In genomic region chr4:32833494-32834282, GRCm38 (mm10) we compare ENCODE assay signal across 8 mouse cellular contexts. TPM values are rescaled to one million over a fixed set of nuclear protein-coding genes. Genes with fewer than 3 reads are reported as not detected.
DNase-seq lines count a peak whose midpoint lies in the region; ATAC-seq and TF ChIP-seq lines count a peak whose summit lies in the region.

No protein-coding gene starts in this region.

- no peaks in the 10 kb centered on the region for H3K4me1 ChIP-seq in lung, postnatal 0 days (ENCODE audit: insufficient read depth, low read depth, low read length)
- H3K4me1 ChIP-seq in embryonic facial prominence, embryonic 15.5 days, result no peaks in the 10 kb centered on the region
- H3K4me1 ChIP-seq in limb, embryonic 13.5 days, result peaks cover 18% of the 10 kb centered on the region; the same call in 1 of the 2 replicates
- H3K4me1 ChIP-seq in small intestine, adult 2 months (ENCODE audit: control insufficient read depth, insufficient read depth, insufficient read length, low read length), result no peaks in the 10 kb centered on the region

- H3K36me3 ChIP-seq in lung, postnatal 0 days (ENCODE audit: insufficient read depth, low read length), result no peaks in the 10 kb centered on the region
- no peaks in the 10 kb centered on the region for H3K36me3 ChIP-seq in embryonic facial prominence, embryonic 15.5 days
- H3K36me3 ChIP-seq in limb, embryonic 13.5 days, result no peaks in the 10 kb centered on the region
- no peaks in the 10 kb centered on the region for H3K36me3 ChIP-seq in small intestine, adult 2 months (ENCODE audit: control insufficient read depth, insufficient read depth, low read length)

- no peak overlapping the region for H3K27ac ChIP-seq in lung, postnatal 0 days (ENCODE audit: low read length)
- no peak overlapping the region for H3K27ac ChIP-seq in embryonic facial prominence, embryonic 15.5 days (replicated peaks)
- H3K27ac ChIP-seq in limb, embryonic 13.5 days, result no peak overlapping the region
- H3K27ac ChIP-seq in small intestine, adult 2 months (ENCODE audit: insufficient read depth, low read depth, low read length), result no peak overlapping the region

- H3K4me2 ChIP-seq in lung, postnatal 0 days (replicated peaks; ENCODE audit: low read depth, low read length), result peak overlapping the region; percentile 22; the same call in 1 of the 2 replicates
- H3K4me2 ChIP-seq in embryonic facial prominence, embryonic 15.5 days (replicated peaks), result peak overlapping the region; percentile 32
- peak overlapping the region; percentile 55 for H3K4me2 ChIP-seq in limb, embryonic 13.5 days (replicated peaks)

- no peak overlapping the region for H3K9ac ChIP-seq in lung, postnatal 0 days (replicated peaks; ENCODE audit: low read depth)
- H3K9ac ChIP-seq in embryonic facial prominence, embryonic 15.5 days, result no peak overlapping the region
- peak overlapping the region; percentile 50; the same call in 1 of the 2 replicates for H3K9ac ChIP-seq in limb, embryonic 13.5 days

- no peak for TF ChIP-seq CTCF in lung, postnatal 0 days (IDR thresholded peaks at IDR 0.05)
- TF ChIP-seq CTCF in small intestine, adult 2 months (IDR thresholded peaks at IDR 0.05; ENCODE audit: extremely low read depth, insufficient read length, insufficient replicate concordance, low read depth, low read length), result no peak

- 48% methylated on average over 17 of the region's 17 CpGs for WGBS in lung, postnatal 0 days
- 51% methylated on average over 17 of the region's 17 CpGs for WGBS in embryonic facial prominence, embryonic 15.5 days
- 50% methylated on average over 17 of the region's 17 CpGs for WGBS in limb, embryonic 13.5 days
- WGBS in small intestine, adult 2 months, result 45% methylated on average over 17 of the region's 17 CpGs

- no peaks in the 10 kb centered on the region for H3K27me3 ChIP-seq in lung, postnatal 0 days (replicated peaks; ENCODE audit: insufficient read depth, low read length)
- H3K27me3 ChIP-seq in embryonic facial prominence, embryonic 15.5 days, result no peaks in the 10 kb centered on the region
- no peaks in the 10 kb centered on the region for H3K27me3 ChIP-seq in limb, embryonic 13.5 days
- no peaks in the 10 kb centered on the region for H3K27me3 ChIP-seq in small intestine, adult 2 months (ENCODE audit: control insufficient read depth, insufficient read depth, low read length)

- no peak for TF ChIP-seq POLR2A in small intestine, adult 2 months (IDR thresholded peaks at IDR 0.05; ENCODE audit: low read depth, low read length)

- DNase-seq in lung, postnatal 0 days (ENCODE audit: low spot score), result peak; percentile 29
- no peak for DNase-seq in lung, adult 18-20 months
- DNase-seq in thymus, postnatal 25 days, result no peak
- no peak for DNase-seq in thymus, postnatal 14 days
- no peak for DNase-seq in spleen, postnatal 10 days (ENCODE audit: low spot score in 2 of 2)

- no peak overlapping the region for H3K4me3 ChIP-seq in lung, postnatal 0 days (ENCODE audit: low read depth, low read length)
- H3K4me3 ChIP-seq in embryonic facial prominence, embryonic 15.5 days (replicated peaks), result peak overlapping the region; percentile 26; the same call in 1 of the 2 replicates
- H3K4me3 ChIP-seq in limb, embryonic 13.5 days, result peak overlapping the region; percentile 34
- 0 out of 2 replicates have a peak overlapping the region, but pooled peaks have one; percentile 5 for H3K4me3 ChIP-seq in small intestine, adult 2 months (ENCODE audit: low read depth, low read length)

- ATAC-seq in lung, postnatal 0 days, result peak; percentile 63; the same call in 1 of the 2 replicates
- no peak for ATAC-seq in embryonic facial prominence, embryonic 15.5 days (ENCODE audit: insufficient number of reproducible peaks, low FRiP score, low TSS enrichment, low read depth)
- peak; percentile 49; the same call in 1 of the 2 replicates for ATAC-seq in limb, embryonic 13.5 days (ENCODE audit: low FRiP score, low read depth)

- no peak for TF ChIP-seq EP300 in lung, postnatal 0 days (IDR thresholded peaks at IDR 0.05)

- H3K9me3 ChIP-seq in lung, postnatal 0 days (ENCODE audit: low read length), result no peaks in the 10 kb centered on the region
- H3K9me3 ChIP-seq in embryonic facial prominence, embryonic 15.5 days (replicated peaks), result no peaks in the 10 kb centered on the region
- no peaks in the 10 kb centered on the region for H3K9me3 ChIP-seq in limb, embryonic 13.5 days

RNA-seq across cellular contexts. Expression of gene Lyrm2, which starts 33.6 kb away (rescaled TPM):
- polyA plus RNA-seq in lung, postnatal 0 days (2015; fragmentation: Nextera tagmentation; extraction: Ambion mirVana), result 92.5 and 95.1 TPM in 2 replicates
- 99.8 and 108 TPM in 2 replicates for polyA plus RNA-seq in embryonic facial prominence, embryonic 15.5 days (2015; fragmentation: Nextera tagmentation; extraction: Ambion mirVana)
- polyA plus RNA-seq in limb, embryonic 13.5 days (2015; fragmentation: Nextera tagmentation; extraction: Ambion mirVana), result 135 and 142 TPM in 2 replicates
- 0.19 and 1.2 TPM in 2 replicates for polyA plus RNA-seq in small intestine, adult 2 months (2012; rRNA removed)

Comparison
In these comparisons a context has a peak if more than half of its experiments do, and no peak if none do; other contexts are left out.
1. RNA of gene Lyrm2, which starts 33.6 kb away (polyA plus RNA-seq): 135 to 142 TPM in limb, embryonic 13.5 days, 99.8 to 108 TPM in embryonic facial prominence, embryonic 15.5 days and 92.5 to 95.1 TPM in lung, postnatal 0 days; 0.19 to 1.2 TPM in small intestine, adult 2 months; every median in the first group is over 10 times any median in the second.
2. Peak in every context shown above with its lines, with median percentiles within 50 percentile points of each other: H3K4me2 ChIP-seq.